Mouse (Mus musculus) liver, embryonic 13.5 days (tissue): ENCODE measurements around the gene Gm17190. TPM values are rescaled to one million over a fixed set of nuclear protein-coding genes. Genes with fewer than 3 reads are reported as not detected.
"Not testable (repeated sequence)": the region's sequence is repeated elsewhere in the genome, so short reads cannot be mapped to it uniquely, and the experiment has no call there.

Experiments
- ATAC-seq: fragments of 200-750 bp; cut with Nextera tagmentation; 2 replicates; pipeline ENCODE4 v1.8.0; 2017; ENCODE audit warnings: low read depth, mild to moderate bottlenecking, moderate number of reproducible peaks, moderate library complexity
- DNase-seq: peaks from one replicate; pipeline ENCODE4 v3.0.0; 2022
- H3K27ac ChIP-seq: fragments of 300-500 bp; sonication (generic); 2 replicates; pipeline ENCODE4 v1.5.1; 2015; ENCODE audit warnings: moderate library complexity, mild to moderate bottlenecking, inconsistent platforms
- H3K27me3 ChIP-seq: fragments of 300-500 bp; sonication (generic); 2 replicates; pipeline ENCODE4 v1.6.1; 2015; ENCODE audit warnings: mild to moderate bottlenecking, inconsistent platforms
- H3K36me3 ChIP-seq: fragments of 300-500 bp; sonication (generic); 2 replicates; pipeline ENCODE4 v1.6.1; 2015; ENCODE audit warnings: mild to moderate bottlenecking, inconsistent platforms
- H3K4me1 ChIP-seq: fragments of 300-500 bp; sonication (generic); replicated peaks from 2 replicates; pipeline ENCODE4 v1.6.1; 2015; ENCODE audit warnings: inconsistent platforms
- H3K4me2 ChIP-seq: fragments of 300-500 bp; sonication (generic); 2 replicates; pipeline ENCODE4 v1.6.1; 2015; ENCODE audit warnings: inconsistent platforms, mild to moderate bottlenecking, moderate library complexity
- H3K4me3 ChIP-seq: fragments of 300-500 bp; sonication (generic); replicated peaks from 2 replicates; pipeline ENCODE4 v1.5.1; 2015; ENCODE audit warnings: mild to moderate bottlenecking, inconsistent platforms
- H3K9ac ChIP-seq: fragments of 300-500 bp; sonication (generic); 2 replicates; pipeline ENCODE4 v1.6.1; 2015; ENCODE audit warnings: mild to moderate bottlenecking, inconsistent platforms
- H3K9me3 ChIP-seq: fragments of 300-500 bp; sonication (generic); replicated peaks from 2 replicates; pipeline ENCODE4 v1.6.1; 2016; ENCODE audit warnings: inconsistent platforms
- WGBS: fragments of 180-500 bp; shearing (Covaris S2); methylation state at CpG from one replicate; pipeline ENCODE4 v1.1.7; 2015; ENCODE audit not compliant: insufficient replicate concordance; 5-methylcytosine and 5-hydroxymethylcytosine counted together
- polyA plus RNA-seq: library from polyadenylated mRNA; unstranded; fragments of >200 nt; fragmentation: Nextera tagmentation; extraction: Ambion mirVana; gene quantifications from 2 replicates; pipeline ENCODE4 v1.2.1, GENCODE M21; 2015

The Gm17190 gene
- not detected in 2 replicates for polyA plus RNA-seq

DNA sequence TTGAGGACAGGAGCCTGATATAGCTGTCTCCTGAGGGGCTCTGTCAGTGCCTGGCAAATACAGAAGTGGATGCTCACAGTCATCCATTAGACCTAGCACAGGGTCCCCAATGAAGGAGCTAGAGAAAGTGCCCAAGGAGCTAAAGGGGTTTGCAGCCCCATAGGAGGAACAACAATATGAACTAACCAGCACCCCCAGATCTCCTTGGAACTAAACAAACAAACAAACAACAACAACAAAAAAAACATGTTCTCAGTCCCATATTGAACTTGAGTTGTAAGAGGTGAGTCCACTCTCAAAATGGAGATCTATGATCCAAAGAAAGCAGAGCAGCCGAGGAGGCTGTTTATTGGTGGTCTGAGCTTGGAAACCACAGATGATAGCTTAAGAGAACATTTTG is at the start of gene Gm17190:
Gm17190 (plus strand) TSS at position 301 of the 400 bp plus-strand sequence.
- not testable (repeated sequence) for H3K4me3 ChIP-seq, ATAC-seq, H3K4me2 ChIP-seq, H3K36me3 ChIP-seq, DNase-seq, H3K9ac ChIP-seq, H3K4me1 ChIP-seq, H3K27me3 ChIP-seq, H3K27ac ChIP-seq, H3K9me3 ChIP-seq
- 67% methylated on average over 1 of the region's 1 CpGs for WGBS

DNA sequence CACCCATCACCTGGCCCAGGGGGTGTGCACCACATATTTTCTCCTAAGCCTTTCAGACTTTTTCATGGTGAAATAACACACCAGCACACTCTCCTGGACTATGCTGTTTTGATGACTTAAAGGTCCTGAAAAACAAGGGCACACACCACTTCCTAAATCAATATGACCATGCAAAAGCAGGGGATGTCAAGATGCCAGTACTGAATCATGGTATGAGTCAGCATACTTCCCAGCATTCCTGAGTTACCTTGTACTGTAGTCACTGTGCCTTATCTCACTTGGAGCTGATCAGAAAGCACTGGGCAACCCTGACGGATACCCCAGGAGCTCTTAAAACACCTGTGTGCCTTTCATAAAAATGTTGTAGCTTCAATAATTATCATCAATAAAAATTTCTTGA is 42.3 kb upstream of the Gm17190 start:
- Histone ChIP-seq H3K9ac (no peak overlapping the region), H3K9me3 (no peaks in the 10 kb centered on the region), H3K36me3 (no peaks in the 10 kb centered on the region), H3K4me2 (no peak overlapping the region), H3K27ac (no peak overlapping the region), H3K27me3 (no peaks in the 10 kb centered on the region), H3K4me1 (no peaks in the 10 kb centered on the region), H3K4me3 (no peak overlapping the region)
- ATAC-seq (no peak), DNase-seq (no peak)
- 48% methylated on average over 1 of the region's 1 CpGs for WGBS

DNA sequence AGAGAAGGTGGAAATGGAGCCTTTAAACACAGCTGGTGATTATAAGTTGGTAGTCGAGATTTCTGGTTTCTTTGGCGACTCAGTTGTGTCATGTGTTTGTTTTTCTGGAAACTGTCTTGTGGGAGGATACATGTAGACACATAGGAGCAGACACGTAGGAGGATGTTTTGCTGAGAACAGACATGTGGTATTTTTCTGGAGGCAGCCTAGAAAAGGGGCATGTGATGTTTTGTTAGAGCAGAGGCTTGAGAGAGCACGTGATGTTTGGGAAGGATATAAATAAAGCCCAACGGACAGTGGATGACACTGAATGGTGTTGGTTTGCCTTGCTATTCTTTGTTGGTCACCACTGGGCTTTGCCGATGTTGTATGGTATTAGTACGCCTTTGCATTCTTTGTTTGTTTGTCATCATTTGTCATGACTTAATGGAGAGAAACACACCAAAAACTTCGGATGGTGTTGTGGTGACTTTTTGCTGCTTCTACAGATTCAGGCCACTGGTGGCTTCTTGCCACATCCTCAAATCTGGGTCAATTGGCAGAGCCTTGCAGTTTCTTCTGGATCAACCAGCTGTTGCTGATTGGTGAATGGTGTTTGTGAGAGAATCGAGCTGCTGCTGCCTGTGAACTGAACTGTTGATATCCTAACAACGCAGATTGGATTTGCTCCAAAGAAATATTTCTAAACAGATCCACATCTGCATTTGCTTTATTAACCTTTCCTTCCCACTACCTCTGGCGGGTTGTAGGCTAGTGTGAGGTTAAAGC is 41.4 kb upstream of the Gm17190 start:
- no peak overlapping the region for H3K27ac ChIP-seq
- ATAC-seq: no peak
- H3K9me3 ChIP-seq: no peaks in the 10 kb centered on the region
- H3K27me3 ChIP-seq: no peaks in the 10 kb centered on the region
- H3K36me3 ChIP-seq: no peaks in the 10 kb centered on the region
- H3K4me3 ChIP-seq: no peak overlapping the region
- no peak overlapping the region for H3K4me2 ChIP-seq
- no peak for DNase-seq
- no peak overlapping the region for H3K9ac ChIP-seq
- 62% methylated on average over 11 of the region's 11 CpGs for WGBS
- no peaks in the 10 kb centered on the region for H3K4me1 ChIP-seq

DNA sequence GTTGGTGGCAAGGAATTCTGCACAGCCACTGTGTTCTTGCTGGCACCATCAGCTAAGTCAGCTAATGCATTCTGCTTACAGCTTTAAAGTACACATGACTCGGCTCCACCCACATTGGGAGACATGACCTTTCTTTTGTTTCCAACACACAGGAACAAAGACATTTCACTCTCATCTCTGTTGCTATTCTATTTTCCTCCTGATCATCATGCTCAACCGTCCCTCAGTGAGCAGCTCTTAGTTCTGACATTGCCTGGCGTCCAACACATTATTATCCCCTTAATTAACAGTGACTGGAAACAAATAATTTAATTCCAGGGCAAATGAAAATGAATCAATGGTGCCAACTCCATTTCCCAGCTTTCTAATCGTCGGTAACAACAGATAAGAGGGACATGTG is 36.5 kb upstream of the Gm17190 start:
- H3K4me3 ChIP-seq: no peak overlapping the region
- ATAC-seq (no peak), DNase-seq (no peak)
- H3K27ac ChIP-seq: no peak overlapping the region
- no peaks in the 10 kb centered on the region for H3K4me1 ChIP-seq
- H3K9me3 ChIP-seq: no peaks in the 10 kb centered on the region
- no peaks in the 10 kb centered on the region for H3K36me3 ChIP-seq
- no peak overlapping the region for H3K9ac ChIP-seq
- 57% methylated on average over 5 of the region's 5 CpGs for WGBS
- no peak overlapping the region for H3K4me2 ChIP-seq
- no peaks in the 10 kb centered on the region for H3K27me3 ChIP-seq

DNA sequence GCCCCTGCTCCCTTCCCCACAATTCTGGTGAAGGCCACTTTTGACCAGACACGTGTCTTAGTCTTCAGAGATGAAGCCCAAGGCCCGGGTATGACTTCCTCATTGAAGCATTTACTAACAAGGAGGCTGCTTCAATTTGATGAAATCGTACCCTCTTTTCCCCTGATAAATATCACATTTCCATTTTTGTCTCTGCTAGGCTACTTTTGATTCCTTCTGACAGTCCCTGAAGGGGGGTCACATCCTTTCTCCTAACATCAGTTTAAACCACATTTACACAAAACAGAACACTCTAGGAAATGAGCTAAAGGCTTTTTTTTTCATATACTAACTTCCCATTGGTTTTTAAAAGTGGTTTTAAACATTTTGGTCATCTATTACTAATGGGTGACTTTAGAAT is 29.1 kb upstream of the Gm17190 start:
- H3K36me3 ChIP-seq: no peaks in the 10 kb centered on the region
- no peak overlapping the region for H3K9ac ChIP-seq
- no peaks in the 10 kb centered on the region for H3K4me1 ChIP-seq
- 51% methylated on average over 3 of the region's 3 CpGs for WGBS
- no peak overlapping the region for H3K4me2 ChIP-seq
- DNase-seq (no peak), ATAC-seq (no peak)
- H3K4me3 ChIP-seq: no peak overlapping the region
- H3K9me3 ChIP-seq: no peaks in the 10 kb centered on the region
- H3K27me3 ChIP-seq: no peaks in the 10 kb centered on the region
- no peak overlapping the region for H3K27ac ChIP-seq

DNA sequence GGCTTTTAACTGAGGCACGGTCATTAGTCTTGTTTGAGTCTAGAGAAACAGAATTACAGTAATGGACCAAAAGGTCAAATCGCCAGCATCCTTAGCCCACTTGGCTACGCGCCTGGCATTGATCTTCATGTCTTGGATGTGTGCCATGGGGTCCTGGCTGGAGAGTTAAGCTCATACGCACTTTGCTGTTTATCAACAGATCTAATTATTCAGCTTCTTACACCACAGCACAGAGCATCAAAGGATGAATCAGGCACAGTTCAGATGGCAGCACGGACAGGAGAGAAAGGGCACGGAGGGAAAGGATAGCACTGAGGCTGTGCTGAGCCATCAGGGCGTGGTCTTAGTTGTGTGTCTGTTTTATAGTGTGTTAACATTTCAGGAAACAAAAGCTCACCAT is 8.3 kb upstream of the Gm17190 start:
- H3K9ac ChIP-seq: no peak overlapping the region
- no peak overlapping the region for H3K27ac ChIP-seq
- no peak overlapping the region for H3K4me3 ChIP-seq
- 55% methylated on average over 8 of the region's 8 CpGs for WGBS
- no peaks in the 10 kb centered on the region for H3K36me3 ChIP-seq
- DNase-seq: no peak
- no peaks in the 10 kb centered on the region for H3K27me3 ChIP-seq
- no peak overlapping the region for H3K4me2 ChIP-seq
- H3K9me3 ChIP-seq: no peaks in the 10 kb centered on the region
- no peak for ATAC-seq
- no peaks in the 10 kb centered on the region for H3K4me1 ChIP-seq

DNA sequence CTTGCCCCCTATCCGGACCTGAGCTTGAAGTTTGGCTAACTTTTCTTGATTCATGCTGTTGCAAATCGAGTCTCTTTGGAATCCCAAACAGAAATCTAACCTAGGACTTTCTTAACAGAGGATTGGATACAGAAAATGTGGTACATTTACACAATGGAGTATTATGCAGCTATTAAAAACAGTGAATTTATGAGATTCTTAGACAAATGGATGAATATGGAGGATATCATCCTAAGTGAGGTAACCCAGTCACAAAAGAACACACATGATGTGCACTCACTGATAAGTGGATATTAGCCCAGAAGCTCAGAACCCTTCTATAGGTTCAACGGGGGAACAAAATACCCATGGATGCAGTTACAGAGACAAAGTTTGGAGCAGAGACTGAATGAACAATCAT is 578 bp upstream of the Gm17190 start, which contains the start of gene Gm20075:
Gm20075 (minus strand) TSS at position 101 of the 400 bp plus-strand sequence.
- not testable (repeated sequence) for H3K36me3 ChIP-seq, H3K9ac ChIP-seq, H3K4me1 ChIP-seq, H3K9me3 ChIP-seq, H3K4me2 ChIP-seq, H3K27me3 ChIP-seq, ATAC-seq, H3K27ac ChIP-seq, H3K4me3 ChIP-seq, DNase-seq
- 53% methylated on average over 3 of the region's 3 CpGs for WGBS

DNA sequence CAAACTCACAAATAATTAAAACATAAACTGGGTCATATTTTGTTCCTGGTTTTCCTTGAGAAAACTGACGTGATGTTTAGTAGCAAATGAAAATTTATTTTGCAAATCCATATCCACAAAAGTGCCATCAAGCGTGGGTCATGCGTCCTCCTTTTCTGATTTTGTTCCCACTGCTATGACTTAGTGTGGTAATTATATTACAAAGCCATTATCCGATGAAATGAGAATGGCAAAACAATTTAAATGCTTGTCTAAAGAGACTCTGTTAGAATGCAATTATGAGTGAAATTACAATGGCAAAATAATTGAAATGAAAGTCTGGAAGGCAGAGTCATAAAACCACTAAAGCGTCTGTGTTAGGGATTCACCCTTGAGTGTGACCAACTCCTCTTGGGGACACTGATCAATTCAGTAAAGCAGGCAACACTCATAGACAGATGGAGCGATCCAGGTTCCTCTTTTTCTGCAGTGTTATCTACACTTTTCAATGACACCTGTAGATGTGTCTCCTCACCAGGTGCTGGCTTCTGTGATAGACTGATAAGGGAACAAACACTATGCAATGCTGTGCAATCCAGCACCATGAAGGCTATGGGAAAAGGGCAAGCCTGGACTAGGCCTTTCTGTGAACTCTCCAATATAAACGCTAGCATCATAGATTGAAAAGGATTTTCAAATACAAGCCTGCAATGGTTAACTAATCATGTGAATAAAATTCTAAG is 3.9 kb downstream of the Gm17190 start:
- 50% methylated on average over 7 of the region's 7 CpGs for WGBS

DNA sequence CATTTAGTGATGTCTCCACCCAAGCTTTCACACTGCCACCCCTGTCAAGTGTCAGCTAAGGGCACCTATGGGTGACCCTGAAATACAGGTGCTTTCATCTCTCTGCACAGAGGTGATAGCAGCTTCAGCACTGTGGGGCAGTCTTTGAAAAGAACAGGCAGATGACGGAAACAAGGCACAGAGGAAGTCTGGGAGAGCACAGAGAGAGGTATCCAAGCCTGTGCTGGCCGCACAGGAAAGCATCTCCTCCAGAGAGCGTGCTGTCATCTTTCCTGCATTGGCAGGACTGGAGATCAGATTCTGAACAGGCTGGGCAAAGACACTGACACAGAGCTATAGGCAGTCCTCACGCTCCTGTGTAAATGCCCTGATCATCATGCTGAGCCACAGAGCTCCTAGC is 9.1 kb downstream of the Gm17190 start:
- Histone ChIP-seq H3K9ac (no peak overlapping the region), H3K4me1 (no peaks in the 10 kb centered on the region), H3K4me3 (no peak overlapping the region), H3K27me3 (no peaks in the 10 kb centered on the region), H3K4me2 (no peak overlapping the region), H3K27ac (no peak overlapping the region), H3K9me3 (no peaks in the 10 kb centered on the region), H3K36me3 (no peaks in the 10 kb centered on the region)
- ATAC-seq: no peak
- 66% methylated on average over 4 of the region's 4 CpGs for WGBS
- DNase-seq: no peak

More for the DNA sequence above, 3.9 kb downstream of the Gm17190 start:
- Histone ChIP-seq H3K4me2 (no peak overlapping the region), H3K9ac (no peak overlapping the region), H3K9me3 (no peaks in the 10 kb centered on the region), H3K27me3 (no peaks in the 10 kb centered on the region), H3K4me3 (no peak overlapping the region), H3K4me1 (no peaks in the 10 kb centered on the region), H3K36me3 (no peaks in the 10 kb centered on the region), H3K27ac (no peak overlapping the region)
- no peak for DNase-seq
- no peak for ATAC-seq

DNA sequence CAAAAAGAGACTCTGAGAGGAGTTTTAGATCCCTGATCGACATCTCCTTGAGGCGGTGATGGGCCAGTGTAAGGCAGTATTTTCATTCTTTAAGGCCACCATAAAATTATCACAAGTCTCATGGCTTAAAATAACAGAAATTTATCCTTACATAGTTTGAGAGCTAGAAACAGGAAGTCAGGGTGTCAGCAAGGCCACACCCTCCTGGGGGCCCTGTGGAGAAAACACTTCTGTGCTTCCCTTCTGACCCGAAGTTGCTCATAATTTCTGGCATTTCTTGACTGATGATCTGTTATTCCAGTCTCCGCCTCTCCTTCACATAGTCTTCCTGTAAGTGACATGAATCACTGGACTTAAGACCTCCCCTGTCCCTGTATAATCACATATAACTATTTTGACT is 24.5 kb downstream of the Gm17190 start:
- Histone ChIP-seq H3K27ac (no peak overlapping the region), H3K27me3 (no peaks in the 10 kb centered on the region), H3K9me3 (no peaks in the 10 kb centered on the region), H3K4me2 (no peak overlapping the region), H3K36me3 (no peaks in the 10 kb centered on the region), H3K4me3 (no peak overlapping the region), H3K4me1 (no peaks in the 10 kb centered on the region; the same call in 1 of the 2 replicates), H3K9ac (no peak overlapping the region)
- DNase-seq (no peak), ATAC-seq (no peak)
- WGBS: 44% methylated on average over 4 of the region's 4 CpGs

DNA sequence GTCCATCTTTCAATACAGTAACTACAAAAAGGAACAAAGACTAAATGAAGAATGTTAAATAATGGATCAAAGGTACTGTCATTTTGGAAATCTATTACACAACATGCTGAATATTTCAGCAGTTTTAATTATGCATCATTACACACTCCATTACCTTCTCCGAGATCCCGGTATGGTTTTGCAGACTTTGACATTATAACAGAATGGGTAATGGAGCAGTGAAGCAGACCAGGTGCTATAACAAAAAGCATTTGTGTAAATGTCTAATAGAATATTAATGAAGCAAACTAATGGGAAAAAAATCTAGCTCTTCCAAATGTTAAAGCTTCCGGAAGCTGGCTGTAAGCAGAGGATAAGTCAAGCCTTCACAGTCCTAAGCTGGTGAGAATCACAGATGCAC is 28.9 kb downstream of the Gm17190 start:
- ATAC-seq (no peak), DNase-seq (no peak)
- WGBS: 80% methylated on average over 3 of the region's 3 CpGs
- no peaks in the 10 kb centered on the region for H3K9me3 ChIP-seq
- H3K36me3 ChIP-seq: no peaks in the 10 kb centered on the region
- no peak overlapping the region for H3K4me3 ChIP-seq
- no peaks in the 10 kb centered on the region for H3K27me3 ChIP-seq
- no peak overlapping the region for H3K4me2 ChIP-seq
- H3K4me1 ChIP-seq: no peaks in the 10 kb centered on the region; the same call in 1 of the 2 replicates
- no peak overlapping the region for H3K27ac ChIP-seq
- no peak overlapping the region for H3K9ac ChIP-seq

DNA sequence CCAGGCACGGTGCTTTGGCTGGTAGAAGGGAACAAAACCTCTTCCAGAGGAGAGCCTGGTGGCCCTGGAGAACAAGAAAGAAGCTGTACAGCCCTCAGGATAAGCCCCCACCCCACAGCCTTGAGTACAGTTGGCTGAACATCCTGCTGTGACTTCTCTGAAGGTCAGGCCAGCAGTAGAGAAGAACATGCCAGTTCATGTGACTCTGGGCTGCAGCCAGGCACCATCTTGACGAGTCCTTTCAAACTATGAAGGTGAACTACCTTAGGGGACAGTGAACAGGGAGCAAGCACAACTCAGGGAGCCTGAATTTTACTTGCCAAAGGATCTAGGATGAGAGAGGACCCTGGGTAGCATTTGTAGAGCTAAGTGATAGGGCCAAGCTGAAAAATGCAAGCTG is 30.9 kb downstream of the Gm17190 start:
- Histone ChIP-seq H3K4me2 (no peak overlapping the region), H3K4me1 (no peaks in the 10 kb centered on the region), H3K27me3 (no peaks in the 10 kb centered on the region), H3K27ac (no peak overlapping the region), H3K4me3 (no peak overlapping the region), H3K9me3 (no peaks in the 10 kb centered on the region), H3K36me3 (no peaks in the 10 kb centered on the region), H3K9ac (no peak overlapping the region)
- 50% methylated on average over 2 of the region's 2 CpGs for WGBS
- DNase-seq (no peak), ATAC-seq (no peak)
